Mouse (Mus musculus) myocyte (in vitro differentiated cells): ENCODE measurements at regions not wholly inside any gene's neighbourhood (a gene's known extent, or its start where the extent isn't known, plus 50 kb on each side); places are given as distances from the start of the nearest gene placed in this dataset.

Source experiments
- H3K27me3 ChIP-seq: one replicate; pipeline ENCODE4 v1.6.1; 2011; ENCODE audit not compliant: control insufficient read depth, insufficient read depth, insufficient read length
- H3K36me3 ChIP-seq: one replicate; pipeline ENCODE4 v1.6.1; 2011; ENCODE audit not compliant: control insufficient read depth, insufficient read depth
- H3K4me2 ChIP-seq: one replicate; pipeline ENCODE4 v1.6.1; 2011; ENCODE audit warnings: low read depth, control low read depth
- H3K4me3 ChIP-seq: one replicate; pipeline ENCODE4 v1.5.1; 2011; ENCODE audit warnings: mild to moderate bottlenecking, control low read depth, moderate library complexity
- H3K79me2 ChIP-seq: one replicate; pipeline ENCODE4 v1.6.1; 2011; ENCODE audit not compliant: control insufficient read depth, insufficient read depth
- H3ac ChIP-seq: one replicate; pipeline ENCODE4 v1.6.1; 2011; ENCODE audit not compliant: control insufficient read depth, insufficient read length
- CEBPB ChIP-seq: IDR thresholded peaks from 2 replicates; pipeline ENCODE4 v1.6.1; 2011; ENCODE audit warnings: mild to moderate bottlenecking, moderate library complexity; ENCODE audit not compliant: poor library complexity, insufficient read depth, severe bottlenecking
- E2F4 ChIP-seq: IDR thresholded peaks from one replicate; pipeline ENCODE4 v1.6.1; 2011; ENCODE audit warnings: mild to moderate bottlenecking, control low read depth, moderate library complexity; ENCODE audit not compliant: insufficient read depth
- MAX ChIP-seq: IDR thresholded peaks from one replicate; pipeline ENCODE4 v1.6.1; 2011; ENCODE audit warnings: low read depth, mild to moderate bottlenecking, control low read depth
- MYOD1 ChIP-seq, 3 experiments: IDR thresholded peaks; one replicate each; pipeline ENCODE4 v1.6.1; 2011; ENCODE audit warnings: control low read depth in 2 of 3, low read depth in 2 of 3, mild to moderate bottlenecking in 2 of 3, moderate library complexity in 1 of 3; ENCODE audit not compliant: insufficient read length in 2 of 3, control insufficient read depth in 1 of 3
- MYOG ChIP-seq, 3 experiments: IDR thresholded peaks; one replicate each; pipeline ENCODE4 v1.6.1; 2011; ENCODE audit warnings: control low read depth in 2 of 3, low read depth in 2 of 3, mild to moderate bottlenecking in 2 of 3; ENCODE audit not compliant: insufficient read length in 2 of 3, control insufficient read depth in 1 of 3, insufficient read depth in 1 of 3
- POLR2A ChIP-seq: IDR thresholded peaks from one replicate; pipeline ENCODE4 v1.6.1; 2011; ENCODE audit warnings: low read depth, mild to moderate bottlenecking, control low read depth, moderate library complexity; ENCODE audit not compliant: insufficient read length
- POLR2AphosphoS2 ChIP-seq: IDR thresholded peaks from one replicate; pipeline ENCODE4 v1.6.1; 2011; ENCODE audit warnings: low read depth, control low read depth; ENCODE audit not compliant: insufficient read length
- REST ChIP-seq: IDR thresholded peaks from one replicate; pipeline ENCODE4 v1.6.1; 2011; ENCODE audit warnings: mild to moderate bottlenecking, control low read depth, moderate library complexity; ENCODE audit not compliant: insufficient read depth, insufficient read length
- SRF ChIP-seq: IDR thresholded peaks from one replicate; pipeline ENCODE4 v1.6.1; 2011; ENCODE audit warnings: low read depth; ENCODE audit not compliant: control insufficient read depth, insufficient read length
- TCF12 ChIP-seq: IDR thresholded peaks from one replicate; pipeline ENCODE4 v1.6.1; 2011; ENCODE audit warnings: mild to moderate bottlenecking, control low read depth; ENCODE audit not compliant: poor library complexity, insufficient read depth, severe bottlenecking
- TCF3 ChIP-seq: IDR thresholded peaks from one replicate; pipeline ENCODE4 v1.6.1; 2011; ENCODE audit warnings: low read depth, control low read depth; ENCODE audit not compliant: insufficient read length
- USF1 ChIP-seq: IDR thresholded peaks from one replicate; pipeline ENCODE4 v1.6.1; 2011; ENCODE audit warnings: low read depth, mild to moderate bottlenecking, control low read depth, moderate library complexity

DNA sequence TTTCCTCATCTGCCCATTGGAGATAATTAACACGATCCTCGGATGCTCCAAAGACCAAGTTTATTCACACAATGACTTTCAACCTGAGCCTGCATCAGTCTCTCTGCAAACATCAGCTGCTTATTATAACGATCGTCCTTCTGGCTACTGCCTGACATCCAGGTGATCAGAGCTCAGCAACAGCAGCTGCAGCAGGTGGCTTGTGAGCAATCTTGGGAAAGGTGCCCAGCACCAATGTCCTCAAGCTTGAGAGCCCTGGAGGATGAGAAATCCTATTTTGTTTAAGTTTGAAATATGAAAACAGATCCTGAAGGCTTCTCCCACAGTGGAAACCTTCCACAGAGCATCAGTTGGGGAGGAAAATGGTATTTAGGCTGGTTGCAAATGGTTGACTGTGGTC is 242.8 kb downstream of the Prdm2 start:
- no peak overlapping the region for H3K4me2 ChIP-seq
- no peaks in the 10 kb centered on the region for H3K27me3 ChIP-seq
- no peak overlapping the region for H3ac ChIP-seq
- H3K79me2 ChIP-seq: no peaks in the 10 kb centered on the region
- no peaks in the 10 kb centered on the region for H3K36me3 ChIP-seq
- TF ChIP-seq CEBPB (no peak), MYOD1 (IDR thresholded peaks at IDR 0.05; ENCODE audit: control insufficient read depth in 1 of 3, insufficient read length in 2 of 3, low read depth in 2 of 3) (no peak), TCF3 (no peak), E2F4 (no peak), REST (no peak), MAX (no peak)
- no peak overlapping the region for H3K4me3 ChIP-seq

DNA sequence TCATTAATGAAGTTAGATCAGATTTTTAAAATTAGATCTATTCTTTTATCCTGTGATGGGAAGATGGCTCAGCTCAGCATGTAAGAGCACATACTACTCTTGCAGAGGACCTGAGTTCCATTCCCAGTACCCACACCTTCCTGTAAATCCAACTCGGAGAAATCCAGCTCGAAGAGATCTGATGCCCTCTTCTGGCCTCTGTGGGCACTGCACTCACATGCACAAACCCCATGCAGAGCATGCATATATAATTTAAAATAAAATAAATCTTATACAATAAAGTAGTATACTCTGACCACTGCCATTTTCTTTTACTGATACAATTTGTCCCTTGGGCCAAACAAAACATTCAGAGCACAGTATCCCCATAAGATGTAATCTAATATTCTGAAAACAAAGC is 245.2 kb downstream of the Prdm2 start:
- TF ChIP-seq POLR2A (no peak), E2F4 (no peak), TCF3 (no peak)

GRCm38 (mm10) chr4:142956832-142957429 is 255.9 kb downstream of the Prdm2 start:
- H3K27me3 ChIP-seq: no peaks in the 10 kb centered on the region
- H3K79me2 ChIP-seq: no peaks in the 10 kb centered on the region
- no peak overlapping the region for H3ac ChIP-seq
- no peak overlapping the region for H3K4me3 ChIP-seq
- H3K4me2 ChIP-seq: no peak overlapping the region
- no peak for TF ChIP-seq TCF12
- TF ChIP-seq MAX: no peak
- H3K36me3 ChIP-seq: no peaks in the 10 kb centered on the region

More for the DNA sequence above, 245.2 kb downstream of the Prdm2 start:
- H3K27me3 ChIP-seq: no peaks in the 10 kb centered on the region
- no peak overlapping the region for H3ac ChIP-seq
- H3K79me2 ChIP-seq: no peaks in the 10 kb centered on the region
- H3K36me3 ChIP-seq: no peaks in the 10 kb centered on the region
- no peak overlapping the region for H3K4me2 ChIP-seq
- H3K4me3 ChIP-seq: no peak overlapping the region

DNA sequence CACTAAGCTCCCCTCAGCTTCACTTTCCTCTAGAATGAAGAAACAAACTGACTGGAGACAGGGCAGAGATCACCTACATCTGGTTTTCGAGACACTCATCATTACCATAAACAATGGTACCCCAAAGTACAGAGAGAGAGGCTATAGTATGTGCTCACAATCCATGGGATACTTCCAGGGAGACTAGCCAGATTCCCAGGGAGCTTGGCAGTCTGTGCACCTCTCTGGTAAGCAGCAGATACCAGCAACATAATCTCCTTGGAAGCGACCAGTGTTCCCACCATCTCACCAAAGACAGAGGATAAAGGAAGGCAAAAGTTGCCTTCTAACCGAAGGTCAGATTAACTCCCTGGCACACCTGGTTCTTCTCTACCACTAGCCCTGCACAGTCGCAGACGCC is 256.4 kb downstream of the Prdm2 start:
- no peak overlapping the region for H3K4me3 ChIP-seq
- H3K36me3 ChIP-seq: no peaks in the 10 kb centered on the region
- no peak overlapping the region for H3K4me2 ChIP-seq
- H3K27me3 ChIP-seq: no peaks in the 10 kb centered on the region
- no peaks in the 10 kb centered on the region for H3K79me2 ChIP-seq
- no peak for TF ChIP-seq MAX
- TF ChIP-seq USF1: no peak
- no peak for TF ChIP-seq TCF3
- TF ChIP-seq REST: no peak
- no peak for TF ChIP-seq POLR2AphosphoS2
- no peak for TF ChIP-seq POLR2A
- TF ChIP-seq SRF: no peak
- TF ChIP-seq MYOD1 (IDR thresholded peaks at IDR 0.05; ENCODE audit: control insufficient read depth in 1 of 3, insufficient read length in 2 of 3, low read depth in 2 of 3): no peak
- TF ChIP-seq MYOG (IDR thresholded peaks at IDR 0.05; ENCODE audit: control insufficient read depth in 1 of 3, insufficient read depth in 1 of 3, insufficient read length in 2 of 3, low read depth in 2 of 3): no peak
- TF ChIP-seq E2F4: no peak
- TF ChIP-seq CEBPB: no peak
- TF ChIP-seq TCF12: no peak
- H3ac ChIP-seq: no peak overlapping the region

- Histone ChIP-seq H3K36me3 (no peaks in the 10 kb centered on the region), H3K4me3 (no peak overlapping the region), H3K4me2 (no peak overlapping the region), H3ac (no peak overlapping the region), H3K27me3 (no peaks in the 10 kb centered on the region), H3K79me2 (no peaks in the 10 kb centered on the region)
- TF ChIP-seq MYOD1 (IDR thresholded peaks at IDR 0.05; ENCODE audit: control insufficient read depth in 1 of 3, insufficient read length in 2 of 3, low read depth in 2 of 3): no peak
- TF ChIP-seq SRF: no peak
- TF ChIP-seq POLR2A: no peak
- no peak for TF ChIP-seq MYOG (IDR thresholded peaks at IDR 0.05; ENCODE audit: control insufficient read depth in 1 of 3, insufficient read depth in 1 of 3, insufficient read length in 2 of 3, low read depth in 2 of 3)
- no peak for TF ChIP-seq REST
- no peak for TF ChIP-seq TCF3
- TF ChIP-seq E2F4: no peak
- no peak for TF ChIP-seq CEBPB
- TF ChIP-seq MAX: no peak
- TF ChIP-seq POLR2AphosphoS2: no peak
- TF ChIP-seq TCF12: no peak
- TF ChIP-seq USF1: no peak
These were observed 259.1 kb downstream of the Prdm2 start for GRCm38 (mm10) chr4:142953724-142954123.

DNA sequence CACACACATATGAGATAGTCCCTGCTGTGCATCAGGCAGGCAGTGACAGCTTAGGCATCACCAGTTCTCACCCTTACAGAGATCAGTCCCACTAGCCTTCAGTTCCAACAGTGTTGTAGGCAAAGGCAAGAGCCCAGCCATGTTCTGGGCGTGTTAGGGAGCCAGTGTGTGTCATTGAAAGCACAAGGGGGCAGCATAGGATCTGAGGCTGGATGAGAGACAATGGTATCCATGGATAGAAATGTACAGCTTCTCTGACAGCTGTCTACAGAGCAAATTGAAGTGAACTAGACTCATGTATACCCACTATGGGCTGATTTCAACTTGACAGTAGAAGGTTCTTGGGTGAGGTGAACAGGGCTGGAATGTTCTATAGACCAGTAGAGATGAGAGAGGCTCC is 259.9 kb downstream of the Prdm2 start:
- Histone ChIP-seq H3K36me3 (no peaks in the 10 kb centered on the region), H3K4me3 (no peak overlapping the region), H3K79me2 (no peaks in the 10 kb centered on the region), H3K27me3 (no peaks in the 10 kb centered on the region), H3K4me2 (no peak overlapping the region), H3ac (no peak overlapping the region)
- no peak for TF ChIP-seq USF1
